In the genomic region with DNA sequence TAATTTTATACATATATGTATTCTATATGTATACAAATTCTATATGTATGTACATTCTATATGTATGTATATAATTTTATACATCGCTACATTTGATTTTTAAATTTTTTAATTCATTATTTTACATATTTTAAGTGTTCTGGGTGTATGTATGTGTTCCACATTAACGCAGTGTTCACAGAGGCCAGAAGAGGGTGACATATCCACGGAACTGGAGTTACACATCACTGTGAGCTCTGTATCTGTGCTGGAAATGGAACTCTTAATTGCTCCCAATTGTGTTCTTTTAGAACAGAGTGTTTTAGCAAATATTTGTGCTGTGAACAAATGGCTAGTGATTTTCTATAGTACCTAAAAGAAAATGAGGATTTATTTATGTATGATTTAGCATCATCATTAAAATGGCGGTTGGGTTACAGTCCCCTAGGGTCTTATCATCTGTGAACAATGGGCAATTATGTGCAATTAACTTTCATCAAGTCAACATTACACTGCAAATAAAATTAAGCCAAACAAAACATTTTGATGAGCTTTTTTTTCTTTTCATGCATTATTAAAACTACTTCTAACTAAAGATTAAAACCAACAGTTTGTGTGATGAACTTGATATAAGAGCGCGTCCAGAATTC, we compare ENCODE assay signal across 21 mouse cellular contexts. TPM values are rescaled to one million over a fixed set of nuclear protein-coding genes. Genes with fewer than 3 reads are reported as not detected.
DNase-seq lines count a peak whose midpoint lies in the region; ATAC-seq and TF ChIP-seq lines count a peak whose summit lies in the region.
"Had no signal": no experiment of that assay in that cellular context is flagged by ENCODE, and none has a peak within 500 bp of the region (broad histone marks: within the 10 kb centered on the region; RNA-seq: fewer than 3 reads in every experiment).

No protein-coding gene starts in this region.

- H3K36me3 ChIP-seq in hindbrain, postnatal 0 days (ENCODE audit: insufficient read depth, low read length): no peaks in the 10 kb centered on the region
- H3K36me3 ChIP-seq: limb, embryonic 15.5 days; stomach, embryonic 15.5 days had no signal

- H3K4me3 ChIP-seq in layer of hippocampus, adult 2 months: no peak overlapping the region
- H3K4me3 ChIP-seq in hindbrain, postnatal 0 days (ENCODE audit: low read length): no peak overlapping the region
- H3K4me3 ChIP-seq: limb, embryonic 15.5 days; myocyte; stomach, embryonic 15.5 days had no signal

- WGBS in hindbrain, postnatal 0 days: 81% methylated on average over 6 of the region's 6 CpGs

- ATAC-seq in hindbrain, postnatal 0 days: no peak

- H3K27me3 ChIP-seq in hindbrain, postnatal 0 days (ENCODE audit: insufficient read depth, low read length): no peaks in the 10 kb centered on the region
- H3K27me3 ChIP-seq: limb, embryonic 15.5 days; stomach, embryonic 15.5 days had no signal

- TF ChIP-seq CTCF in layer of hippocampus, adult 2 months (conservative IDR thresholded peaks at IDR 0.05): peak; percentile 62
- TF ChIP-seq CTCF in hindbrain, postnatal 0 days (IDR thresholded peaks at IDR 0.05; ENCODE audit: low read depth): peak; percentile 26; the same call in 1 of the 2 replicates

- peak; percentile 11 for DNase-seq in adrenal gland, postnatal 14 days
- DNase-seq in adrenal gland, adult 18-20 months (ENCODE audit: low spot score in 2 of 2): no peak
- no peak for DNase-seq in layer of hippocampus, adult 2 months (ENCODE audit: low spot score in 2 of 2)
- no peak for DNase-seq in layer of hippocampus, adult 9-10 months (ENCODE audit: low spot score)
- DNase-seq in brain, adult 2 months (ENCODE audit: low read depth, low spot score): peak; percentile 9
- DNase-seq in hindbrain, postnatal 0 days (ENCODE audit: low spot score): peak; percentile 24
- no peak for DNase-seq in urinary bladder, postnatal 25 days (ENCODE audit: low spot score)
- no peak for DNase-seq in spleen, postnatal 36 days (ENCODE audit: low spot score in 2 of 2)
- DNase-seq: adrenal gland, adult 8-10 months; heart, postnatal 10 days; kidney, adult 11 months; kidney, postnatal 4 days; lung, adult 18-20 months; thymus, postnatal 14 days had no signal

- no peak overlapping the region for H3K9ac ChIP-seq in hindbrain, postnatal 0 days (replicated peaks; ENCODE audit: low read length)
- H3K9ac ChIP-seq: limb, embryonic 15.5 days; stomach, embryonic 15.5 days had no signal

- no peaks in the 10 kb centered on the region for H3K9me3 ChIP-seq in hindbrain, postnatal 0 days (ENCODE audit: low read length)
- H3K9me3 ChIP-seq: limb, embryonic 15.5 days; stomach, embryonic 15.5 days had no signal

- H3K27ac ChIP-seq in layer of hippocampus, adult 2 months: no peak overlapping the region
- H3K27ac ChIP-seq in hindbrain, postnatal 0 days: no peak overlapping the region
- H3K27ac ChIP-seq: limb, embryonic 15.5 days; stomach, embryonic 15.5 days had no signal

- no peaks in the 10 kb centered on the region for H3K4me1 ChIP-seq in hindbrain, postnatal 0 days (ENCODE audit: insufficient read depth, low read length)
- H3K4me1 ChIP-seq: limb, embryonic 15.5 days; stomach, embryonic 15.5 days had no signal

- no peak overlapping the region for H3K4me2 ChIP-seq in hindbrain, postnatal 0 days (ENCODE audit: low read depth, low read length)
- H3K4me2 ChIP-seq: limb, embryonic 15.5 days; stomach, embryonic 15.5 days had no signal

RNA-seq across cellular contexts. Expression of gene 1700006A11Rik, which starts 40.4 kb away (rescaled TPM):
- not detected in 2 replicates for total RNA-seq in adrenal gland, postnatal 14 days (2021)
- not detected for total RNA-seq in adrenal gland, adult 18-20 months (2021)
- not detected for total RNA-seq in layer of hippocampus, adult 2 months (2021)
- not detected in 2 replicates for total RNA-seq in hindbrain, postnatal 0 days (2014; rRNA removed)
- polyA plus RNA-seq in hindbrain, postnatal 0 days (2015; fragmentation: Nextera tagmentation; extraction: Ambion mirVana): not detected in 2 replicates
- total RNA-seq: adrenal gland, adult 8-10 months; heart, adult 8-10 months; heart, postnatal 10 days; left cerebral cortex, adult 8-10 months; megakaryocyte progenitor cell, adult 5-6 weeks had no signal
- polyA plus RNA-seq: limb, embryonic 15.5 days; myocyte; small intestine, adult 2 months; stomach, embryonic 15.5 days had no signal

Comparison
In these comparisons a context has a peak if more than half of its experiments do, and no peak if none do; other contexts are left out.
1. DNase-seq: peak in adrenal gland, postnatal 14 days (single experiment), brain, adult 2 months (single experiment) and hindbrain, postnatal 0 days (single experiment); none in adrenal gland, adult 18-20 months (0 of 2), layer of hippocampus, adult 2 months (0 of 2), layer of hippocampus, adult 9-10 months (single experiment), urinary bladder, postnatal 25 days (single experiment) and spleen, postnatal 36 days (0 of 2).